Mouse (Mus musculus) forebrain, embryonic 10.5 days (tissue): ENCODE results near the gene Cst3. TPM values are rescaled to one million over a fixed set of nuclear protein-coding genes. Genes with fewer than 3 reads are reported as not detected.

ENCODE experiments used
- DNase-seq: peaks from one replicate; pipeline ENCODE4 v3.0.0-alpha.2; 2017; ENCODE audit warnings: low spot score; ENCODE audit errors: extremely low spot score
- H3K27ac ChIP-seq: fragments of 300-500 bp; sonication (generic); 2 replicates; pipeline ENCODE4 v1.5.1; 2016; ENCODE audit warnings: mild to moderate bottlenecking
- H3K27me3 ChIP-seq: fragments of 300-500 bp; sonication (generic); 2 replicates; pipeline ENCODE4 v1.6.1; 2016; ENCODE audit warnings: mild to moderate bottlenecking; ENCODE audit not compliant: poor library complexity, severe bottlenecking
- H3K36me3 ChIP-seq: fragments of 300-500 bp; sonication (generic); replicated peaks from 2 replicates; pipeline ENCODE4 v1.6.1; 2016; ENCODE audit warnings: mild to moderate bottlenecking, moderate library complexity
- H3K4me1 ChIP-seq: fragments of 300-500 bp; sonication (generic); 2 replicates; pipeline ENCODE4 v1.6.1; 2016
- H3K4me3 ChIP-seq: fragments of 300-500 bp; sonication (generic); 2 replicates; pipeline ENCODE4 v1.5.1; 2016; ENCODE audit warnings: mild to moderate bottlenecking, moderate library complexity
- H3K9me3 ChIP-seq: fragments of 300-500 bp; sonication (generic); 2 replicates; pipeline ENCODE4 v1.6.1; 2016; ENCODE audit warnings: mild to moderate bottlenecking, moderate library complexity
- WGBS: fragments of 180-500 bp; shearing (Covaris S2); methylation state at CpG from one replicate; pipeline ENCODE4 v1.1.7; 2016; 5-methylcytosine and 5-hydroxymethylcytosine counted together
- polyA plus RNA-seq: library from polyadenylated mRNA; unstranded; fragments of >200 nt; fragmentation: Nextera tagmentation; extraction: Ambion mirVana; gene quantifications from 2 replicates; pipeline ENCODE4 v1.2.1, GENCODE M21; 2016

The Cst3 gene
- polyA plus RNA-seq, 1 experiment from 2014 or later: 287 TPM

GRCm38 (mm10) chr2:148874617-148875334, 716 bp downstream of the Cst3 start:
- Histone ChIP-seq H3K4me3 (peak overlapping the region; percentile 84), H3K27ac (peak overlapping the region; percentile 93), H3K9me3 (no peaks in the 10 kb centered on the region), H3K36me3 (peaks cover 37% of the 10 kb centered on the region), H3K4me1 (peaks cover 55% of the 10 kb centered on the region), H3K27me3 (no peaks in the 10 kb centered on the region)
- 2% methylated on average over 34 of the region's 34 CpGs for WGBS
- DNase-seq: peak; percentile 23

GRCm38 (mm10) chr2:148874224-148874616, 1.3 kb downstream of the Cst3 start:
- peak overlapping the region; percentile 84 for H3K4me3 ChIP-seq
- H3K4me1 ChIP-seq: peaks cover 51% of the 10 kb centered on the region
- peaks cover 37% of the 10 kb centered on the region for H3K36me3 ChIP-seq
- 55% methylated on average over 3 of the region's 3 CpGs for WGBS
- peak overlapping the region; percentile 93; the same call in 1 of the 2 replicates for H3K27ac ChIP-seq
- H3K9me3 ChIP-seq: no peaks in the 10 kb centered on the region
- DNase-seq: no peak
- H3K27me3 ChIP-seq: no peaks in the 10 kb centered on the region

DNA sequence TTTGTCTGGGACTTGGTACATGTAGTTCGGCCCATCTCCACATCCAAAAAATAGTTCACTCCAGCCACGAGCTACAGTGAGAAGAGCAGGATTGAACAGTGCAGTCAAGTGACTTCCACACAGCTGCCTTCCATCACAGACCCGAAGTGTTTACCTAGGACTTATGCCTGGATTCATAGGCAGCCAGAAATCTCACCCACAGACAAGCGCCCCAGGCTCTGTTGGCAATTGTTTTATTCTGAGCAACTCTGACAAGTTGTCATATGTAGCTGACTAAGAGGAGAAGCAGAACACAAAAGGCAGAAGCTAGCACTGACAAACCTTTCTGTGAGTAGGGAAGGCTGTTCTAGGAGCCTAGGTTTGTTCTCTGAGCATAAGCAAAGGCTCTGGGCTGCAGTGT, 2.6 kb downstream of the Cst3 start:
- WGBS: 90% methylated on average over 4 of the region's 4 CpGs
- peaks cover 38% of the 10 kb centered on the region for H3K4me1 ChIP-seq
- H3K4me3 ChIP-seq: peak overlapping the region; percentile 84
- peaks cover 37% of the 10 kb centered on the region for H3K36me3 ChIP-seq
- H3K9me3 ChIP-seq: no peaks in the 10 kb centered on the region
- no peaks in the 10 kb centered on the region for H3K27me3 ChIP-seq
- DNase-seq: no peak
- H3K27ac ChIP-seq: no peak overlapping the region

- H3K36me3 ChIP-seq: peaks cover 37% of the 10 kb centered on the region
- H3K27ac ChIP-seq: no peak overlapping the region
- no peak overlapping the region for H3K4me3 ChIP-seq
- 85% methylated on average over 3 of the region's 3 CpGs for WGBS
- H3K4me1 ChIP-seq: peaks cover 27% of the 10 kb centered on the region
- DNase-seq: no peak
- no peaks in the 10 kb centered on the region for H3K9me3 ChIP-seq
- no peaks in the 10 kb centered on the region for H3K27me3 ChIP-seq
These were observed 5.0 kb downstream of the Cst3 start for GRCm38 (mm10) chr2:148870526-148870925.

- Histone ChIP-seq H3K9me3 (no peaks in the 10 kb centered on the region), H3K4me1 (peaks cover 17% of the 10 kb centered on the region), H3K4me3 (no peak overlapping the region), H3K27me3 (no peaks in the 10 kb centered on the region), H3K27ac (no peak overlapping the region), H3K36me3 (peaks cover 37% of the 10 kb centered on the region)
- DNase-seq: no peak
- WGBS: 85% methylated on average over 1 of the region's 1 CpGs
These were observed 6.5 kb downstream of the Cst3 start for GRCm38 (mm10) chr2:148868959-148869358.

DNA sequence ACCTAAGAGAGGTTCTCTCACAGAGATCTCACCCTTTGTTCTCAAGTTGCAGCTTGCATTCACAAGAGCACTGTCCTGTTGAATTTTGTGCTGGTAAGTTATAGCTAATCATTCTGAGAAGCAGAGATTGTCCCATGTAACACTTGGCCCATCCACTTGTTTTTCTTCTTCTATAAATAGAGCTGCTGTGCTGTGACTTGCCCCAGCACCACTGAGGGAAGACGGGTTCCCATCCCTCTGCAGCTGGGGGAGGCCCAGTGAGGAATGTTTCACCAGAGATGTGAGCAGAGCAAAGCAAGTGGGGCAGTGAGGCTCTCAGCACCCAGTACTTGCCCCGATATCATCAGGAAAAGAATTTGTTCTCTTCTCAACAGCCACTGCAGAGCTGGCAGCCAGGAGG, 10.5 kb downstream of the Cst3 start, which contains the start of gene 9230104L09Rik:
TSS of gene 9230104L09Rik (minus strand) at position 73 of the 400 bp plus-strand sequence.
- Histone ChIP-seq H3K9me3 (no peaks in the 10 kb centered on the region), H3K4me1 (no peaks in the 10 kb centered on the region), H3K4me3 (no peak within 1 kb of the TSS), H3K27me3 (no peaks in the 10 kb centered on the region), H3K27ac (no peak within 1 kb of the TSS), H3K36me3 (peaks cover under 1% of the 10 kb centered on the region)
- DNase-seq: no peak
- WGBS: 82% methylated on average over 2 of the region's 2 CpGs

- no peaks in the 10 kb centered on the region for H3K9me3 ChIP-seq
- no peak overlapping the region for H3K27ac ChIP-seq
- no peak for DNase-seq
- peaks cover 9% of the 10 kb centered on the region for H3K4me1 ChIP-seq
- H3K4me3 ChIP-seq: no peak overlapping the region
- H3K27me3 ChIP-seq: no peaks in the 10 kb centered on the region
- H3K36me3 ChIP-seq: no peaks in the 10 kb centered on the region
These were observed 13.8 kb downstream of the Cst3 start for GRCm38 (mm10) chr2:148861693-148862092.

DNA sequence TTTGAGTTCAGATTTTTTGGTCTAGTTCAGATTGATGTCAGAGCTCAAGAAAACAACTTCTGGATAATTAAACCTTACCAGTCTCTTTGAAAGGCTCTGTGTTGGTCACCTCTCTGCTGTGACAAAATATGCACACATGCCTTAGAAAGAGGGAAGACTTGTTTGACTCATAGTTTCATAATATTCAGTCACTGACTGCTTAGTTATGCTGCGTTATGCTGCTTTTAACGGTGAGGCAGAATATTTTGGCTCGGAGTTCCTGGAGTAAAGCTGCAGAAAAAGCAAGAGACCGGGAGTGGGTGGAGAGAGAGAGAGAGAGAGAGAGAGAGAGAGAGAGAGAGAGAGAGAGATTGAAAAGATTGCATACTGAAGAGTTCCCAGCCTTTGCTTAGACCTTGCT, 14.5 kb downstream of the Cst3 start:
- Histone ChIP-seq H3K4me1 (peaks cover 9% of the 10 kb centered on the region), H3K27ac (no peak overlapping the region), H3K9me3 (no peaks in the 10 kb centered on the region), H3K36me3 (no peaks in the 10 kb centered on the region), H3K27me3 (no peaks in the 10 kb centered on the region), H3K4me3 (no peak overlapping the region)
- 81% methylated on average over 4 of the region's 4 CpGs for WGBS
- no peak for DNase-seq

DNA sequence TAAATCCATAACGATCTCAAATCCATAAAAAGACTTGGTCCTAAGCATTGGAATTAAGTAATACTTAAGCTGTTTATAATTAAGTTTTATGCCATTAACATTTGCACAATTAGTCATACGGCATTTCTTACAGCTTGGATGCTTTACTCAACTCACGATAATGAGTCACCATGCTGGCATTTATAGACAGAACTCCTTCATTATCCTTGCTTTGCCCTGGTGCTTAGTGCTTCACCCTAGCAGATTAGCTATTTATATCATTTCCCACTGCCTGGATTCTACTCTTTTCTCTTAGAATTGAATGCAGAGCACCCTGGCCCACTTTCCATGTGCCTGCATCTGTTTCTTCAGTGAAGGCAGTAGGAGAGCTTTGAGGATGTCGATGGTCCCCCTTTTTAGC, 18.0 kb downstream of the Cst3 start:
- Histone ChIP-seq H3K27ac (no peak overlapping the region; the same call in 1 of the 2 replicates), H3K4me1 (peaks cover 9% of the 10 kb centered on the region), H3K27me3 (no peaks in the 10 kb centered on the region), H3K4me3 (no peak overlapping the region), H3K9me3 (no peaks in the 10 kb centered on the region; the same call in 1 of the 2 replicates), H3K36me3 (no peaks in the 10 kb centered on the region)
- 84% methylated on average over 4 of the region's 4 CpGs for WGBS
- DNase-seq: no peak

- 82% methylated on average over 8 of the region's 8 CpGs for WGBS
- Histone ChIP-seq H3K27me3 (no peaks in the 10 kb centered on the region), H3K4me3 (no peak overlapping the region), H3K4me1 (peaks cover 9% of the 10 kb centered on the region), H3K27ac (no peak overlapping the region), H3K36me3 (no peaks in the 10 kb centered on the region), H3K9me3 (no peaks in the 10 kb centered on the region; the same call in 1 of the 2 replicates)
- DNase-seq: no peak
These were observed 18.7 kb downstream of the Cst3 start for GRCm38 (mm10) chr2:148856630-148857400.

- peak; percentile 64 for DNase-seq
- no peaks in the 10 kb centered on the region for H3K4me1 ChIP-seq
- no peaks in the 10 kb centered on the region for H3K27me3 ChIP-seq
- 48% methylated on average over 8 of the region's 8 CpGs for WGBS
- H3K9me3 ChIP-seq: no peaks in the 10 kb centered on the region; the same call in 1 of the 2 replicates
- H3K27ac ChIP-seq: no peak overlapping the region
- no peaks in the 10 kb centered on the region for H3K36me3 ChIP-seq
- no peak overlapping the region for H3K4me3 ChIP-seq
These were observed 24.2 kb downstream of the Cst3 start for GRCm38 (mm10) chr2:148851116-148851906.

- H3K27ac ChIP-seq: no peak overlapping the region
- no peaks in the 10 kb centered on the region for H3K27me3 ChIP-seq
- no peak for DNase-seq
- no peaks in the 10 kb centered on the region for H3K4me1 ChIP-seq
- no peaks in the 10 kb centered on the region for H3K9me3 ChIP-seq
- H3K4me3 ChIP-seq: no peak overlapping the region
- H3K36me3 ChIP-seq: no peaks in the 10 kb centered on the region
- WGBS: 85% methylated on average over 2 of the region's 2 CpGs
These were observed 36.3 kb downstream of the Cst3 start for GRCm38 (mm10) chr2:148839224-148839623.
